Mouse (Mus musculus) heart, postnatal 0 days (tissue): ENCODE results near the gene Myo1e.

Experiments
- CTCF ChIP-seq: IDR thresholded peaks from 2 replicates; pipeline ENCODE4 v1.5.1; 2016; ENCODE audit warnings: antibody characterized with exemption, control low read depth, low read depth
- EP300 ChIP-seq: IDR thresholded peaks from 2 replicates; pipeline ENCODE4 v1.6.1; 2016; ENCODE audit warnings: antibody characterized with exemption, low read depth

DNA sequence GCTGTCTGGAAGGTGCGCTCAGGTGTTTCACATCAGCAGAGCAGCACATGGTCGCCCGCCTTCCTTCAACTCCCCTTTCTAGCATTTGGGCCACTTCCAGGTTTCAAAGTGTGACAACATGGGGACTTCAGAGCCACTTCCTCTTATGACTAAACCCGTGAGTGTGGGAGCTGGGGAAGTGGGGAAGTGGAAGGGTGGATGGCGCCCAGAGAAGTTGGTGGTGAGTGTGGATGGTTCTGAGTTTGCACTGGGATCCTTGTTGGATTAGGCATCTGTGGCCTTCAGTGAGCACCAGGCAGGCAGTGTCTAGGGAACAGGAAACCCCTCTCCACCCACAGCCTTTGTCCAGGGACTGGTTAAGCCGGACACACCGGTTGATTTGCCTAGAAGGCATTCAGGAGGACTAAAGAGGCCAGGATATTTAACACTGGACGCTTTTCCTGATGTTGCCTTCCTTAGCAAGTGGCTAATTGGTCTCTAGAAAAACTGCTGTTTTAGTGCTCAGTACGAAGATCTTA is 53.2 kb downstream of the Myo1e start:
- TF ChIP-seq CTCF (no peak), EP300 (no peak)
